Comparison of ENCODE assay signal across 24 mouse cellular contexts in the genomic region with DNA sequence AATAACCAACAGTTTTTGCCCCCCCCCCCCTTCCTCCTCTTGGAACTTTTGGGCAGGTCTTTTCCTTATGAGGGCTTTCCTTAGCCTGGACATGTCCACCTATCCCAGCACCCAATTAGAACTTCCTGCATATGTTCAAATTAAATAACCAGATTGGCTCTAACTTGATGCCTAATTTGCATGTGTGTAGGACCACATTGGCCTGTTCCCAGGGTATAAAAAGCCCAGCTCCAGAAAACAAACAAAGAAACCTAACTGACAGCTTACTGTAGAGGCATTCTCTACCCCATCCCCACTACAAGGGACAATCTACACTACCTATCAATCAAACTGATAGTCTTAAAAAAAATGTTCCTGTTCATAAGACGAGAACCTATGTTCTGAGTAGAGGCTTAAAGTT.
DNase-seq lines count a peak whose midpoint lies in the region; ATAC-seq and TF ChIP-seq lines count a peak whose summit lies in the region.
"Had no signal": no experiment of that assay in that cellular context is flagged by ENCODE, and none has a peak within 500 bp of the region (broad histone marks: within the 10 kb centered on the region; RNA-seq: fewer than 3 reads in every experiment).

No protein-coding gene starts in this region.

- H3K9me3 ChIP-seq in forebrain, embryonic 12.5 days = peaks cover 6% of the 10 kb centered on the region; the same call in 1 of the 2 replicates
- H3K9me3 ChIP-seq in forebrain, postnatal 0 days (ENCODE audit: low read length) = no peaks in the 10 kb centered on the region
- peaks cover 3% of the 10 kb centered on the region; the same call in 1 of the 2 replicates for H3K9me3 ChIP-seq in midbrain, embryonic 13.5 days
- 0 out of 2 replicates have a peak, but pooled peaks cover 4% of the 10 kb centered on the region for H3K9me3 ChIP-seq in midbrain, embryonic 15.5 days
- H3K9me3 ChIP-seq in hindbrain, embryonic 12.5 days (replicated peaks) = no peaks in the 10 kb centered on the region; the same call in 1 of the 2 replicates
- H3K9me3 ChIP-seq: liver, embryonic 12.5 days; neural tube, embryonic 13.5 days had no signal

- no peak for DNase-seq in forebrain, postnatal 0 days
- DNase-seq in thymus, postnatal 25 days = no peak
- no peak for DNase-seq in cerebellum, postnatal 14 days
- DNase-seq: adrenal gland, postnatal 10 days; cerebellum, adult 11 months; cerebellum, adult 9-11 months; gastrocnemius, postnatal 14 days; heart, postnatal 14 days; kidney, adult 8-10 months; kidney, postnatal 4 days; left cerebral cortex, postnatal 4 days; liver, postnatal 0 days; lung, postnatal 36 days had no signal

- no peak overlapping the region for H3K4me2 ChIP-seq in forebrain, embryonic 12.5 days
- no peak overlapping the region for H3K4me2 ChIP-seq in forebrain, postnatal 0 days (ENCODE audit: low read depth)
- no peak overlapping the region for H3K4me2 ChIP-seq in midbrain, embryonic 13.5 days (replicated peaks)
- no peak overlapping the region for H3K4me2 ChIP-seq in midbrain, embryonic 15.5 days
- no peak overlapping the region for H3K4me2 ChIP-seq in hindbrain, embryonic 12.5 days (replicated peaks)
- H3K4me2 ChIP-seq: liver, embryonic 12.5 days; neural tube, embryonic 13.5 days had no signal

- WGBS in forebrain, embryonic 12.5 days = 37% methylated on average over 1 of the region's 1 CpGs
- WGBS in forebrain, postnatal 0 days = 28% methylated on average over 1 of the region's 1 CpGs
- 56% methylated on average over 1 of the region's 1 CpGs for WGBS in midbrain, embryonic 13.5 days
- WGBS in midbrain, embryonic 15.5 days = 51% methylated on average over 1 of the region's 1 CpGs
- WGBS in hindbrain, embryonic 12.5 days = 53% methylated on average over 1 of the region's 1 CpGs

- ATAC-seq in forebrain, embryonic 12.5 days (ENCODE audit: low FRiP score) = peak; percentile 73; the same call in 1 of the 2 replicates
- no peak for ATAC-seq in forebrain, postnatal 0 days
- peak; percentile 43; the same call in 1 of the 2 replicates for ATAC-seq in midbrain, embryonic 13.5 days
- no peak for ATAC-seq in midbrain, embryonic 15.5 days (replicated peaks)
- peak; percentile 82 for ATAC-seq in hindbrain, embryonic 12.5 days (ENCODE audit: low FRiP score)
- ATAC-seq: intestine, embryonic 16.5 days; liver, postnatal 0 days had no signal

- no peak overlapping the region for H3K4me3 ChIP-seq in forebrain, embryonic 12.5 days (replicated peaks)
- no peak overlapping the region for H3K4me3 ChIP-seq in forebrain, postnatal 0 days (ENCODE audit: low read depth, low read length)
- no peak overlapping the region for H3K4me3 ChIP-seq in midbrain, embryonic 13.5 days (replicated peaks)
- no peak overlapping the region for H3K4me3 ChIP-seq in midbrain, embryonic 15.5 days
- no peak overlapping the region for H3K4me3 ChIP-seq in hindbrain, embryonic 12.5 days
- H3K4me3 ChIP-seq: erythroblast, embryonic 14.5 days; liver, embryonic 12.5 days; myocyte; neural tube, embryonic 13.5 days had no signal

- H3K27me3 ChIP-seq in forebrain, embryonic 12.5 days = 0 out of 2 replicates have a peak, but pooled peaks cover 9% of the 10 kb centered on the region
- H3K27me3 ChIP-seq in forebrain, postnatal 0 days (ENCODE audit: insufficient read depth, low read length) = no peaks in the 10 kb centered on the region
- H3K27me3 ChIP-seq in midbrain, embryonic 13.5 days = no peaks in the 10 kb centered on the region
- no peaks in the 10 kb centered on the region for H3K27me3 ChIP-seq in midbrain, embryonic 15.5 days (replicated peaks)
- H3K27me3 ChIP-seq in hindbrain, embryonic 12.5 days = no peaks in the 10 kb centered on the region
- H3K27me3 ChIP-seq: liver, embryonic 12.5 days; neural tube, embryonic 13.5 days had no signal

- H3K27ac ChIP-seq in forebrain, embryonic 12.5 days = 0 out of 2 replicates have a peak overlapping the region, but pooled peaks have one; percentile 10
- no peak overlapping the region for H3K27ac ChIP-seq in forebrain, postnatal 0 days (ENCODE audit: low read depth, low read length)
- no peak overlapping the region for H3K27ac ChIP-seq in midbrain, embryonic 13.5 days
- no peak overlapping the region for H3K27ac ChIP-seq in midbrain, embryonic 15.5 days
- H3K27ac ChIP-seq in hindbrain, embryonic 12.5 days = no peak overlapping the region
- H3K27ac ChIP-seq: kidney, postnatal 0 days; liver, embryonic 12.5 days; neural tube, embryonic 13.5 days had no signal

- no peak for TF ChIP-seq CTCF in forebrain, postnatal 0 days (IDR thresholded peaks at IDR 0.05; ENCODE audit: low read depth)

- H3K4me1 ChIP-seq in forebrain, embryonic 12.5 days = peaks cover 19% of the 10 kb centered on the region
- no peaks in the 10 kb centered on the region for H3K4me1 ChIP-seq in forebrain, postnatal 0 days (ENCODE audit: insufficient read depth)
- peaks cover 16% of the 10 kb centered on the region for H3K4me1 ChIP-seq in midbrain, embryonic 13.5 days (replicated peaks)
- peaks cover 6% of the 10 kb centered on the region for H3K4me1 ChIP-seq in midbrain, embryonic 15.5 days
- H3K4me1 ChIP-seq in hindbrain, embryonic 12.5 days = 0 out of 2 replicates have a peak, but pooled peaks cover 4% of the 10 kb centered on the region
- H3K4me1 ChIP-seq: liver, embryonic 12.5 days had no signal

- no peaks in the 10 kb centered on the region for H3K36me3 ChIP-seq in forebrain, embryonic 12.5 days (replicated peaks)
- no peaks in the 10 kb centered on the region for H3K36me3 ChIP-seq in forebrain, postnatal 0 days (ENCODE audit: insufficient read depth)
- no peaks in the 10 kb centered on the region for H3K36me3 ChIP-seq in midbrain, embryonic 13.5 days
- no peaks in the 10 kb centered on the region for H3K36me3 ChIP-seq in midbrain, embryonic 15.5 days (replicated peaks)
- no peaks in the 10 kb centered on the region for H3K36me3 ChIP-seq in hindbrain, embryonic 12.5 days
- H3K36me3 ChIP-seq: G1E; liver, embryonic 12.5 days; neural tube, embryonic 13.5 days had no signal

- no peak overlapping the region for H3K9ac ChIP-seq in forebrain, embryonic 12.5 days
- no peak overlapping the region for H3K9ac ChIP-seq in forebrain, postnatal 0 days
- H3K9ac ChIP-seq in midbrain, embryonic 13.5 days (replicated peaks) = no peak overlapping the region
- no peak overlapping the region for H3K9ac ChIP-seq in midbrain, embryonic 15.5 days
- no peak overlapping the region for H3K9ac ChIP-seq in hindbrain, embryonic 12.5 days
- H3K9ac ChIP-seq: liver, embryonic 12.5 days; liver, postnatal 0 days; neural tube, embryonic 13.5 days had no signal

Comparison
In these comparisons a context has a peak if more than half of its experiments do, and no peak if none do; other contexts are left out.
1. ATAC-seq: peak in forebrain, embryonic 12.5 days (single experiment), midbrain, embryonic 13.5 days (single experiment) and hindbrain, embryonic 12.5 days (single experiment); none in forebrain, postnatal 0 days (single experiment) and midbrain, embryonic 15.5 days (single experiment).